ENCODE assay signal across 8 mouse cellular contexts in genomic region chr19:10949558-10949957, GRCm38 (mm10). TPM values are rescaled to one million over a fixed set of nuclear protein-coding genes. Genes with fewer than 3 reads are reported as not detected.
DNase-seq lines count a peak whose midpoint lies in the region; ATAC-seq and TF ChIP-seq lines count a peak whose summit lies in the region.

No protein-coding gene starts in this region.

- no peaks in the 10 kb centered on the region for H3K27me3 ChIP-seq in kidney, embryonic 14.5 days (ENCODE audit: control insufficient read depth, insufficient read depth, low read length)
- H3K27me3 ChIP-seq in hindbrain, embryonic 15.5 days: no peaks in the 10 kb centered on the region
- H3K27me3 ChIP-seq in midbrain, embryonic 14.5 days (ENCODE audit: control insufficient read depth, insufficient read depth, low read length): no peaks in the 10 kb centered on the region

- ATAC-seq in kidney, embryonic 14.5 days (ENCODE audit: low FRiP score, low TSS enrichment): no peak
- ATAC-seq in hindbrain, embryonic 15.5 days (ENCODE audit: low FRiP score, low read depth): no peak
- ATAC-seq in midbrain, embryonic 14.5 days (ENCODE audit: low FRiP score, low TSS enrichment): 0 out of 2 replicates have a peak, but pooled peaks have one; percentile 6

- H3K4me2 ChIP-seq in kidney, embryonic 14.5 days (replicated peaks; ENCODE audit: low read depth, low read length): peak overlapping the region; percentile 35
- H3K4me2 ChIP-seq in hindbrain, embryonic 15.5 days: peak overlapping the region; percentile 100
- H3K4me2 ChIP-seq in midbrain, embryonic 14.5 days (ENCODE audit: low read length): peak overlapping the region; percentile 100

- 37% methylated on average over 9 of the region's 9 CpGs for WGBS in kidney, embryonic 14.5 days
- whole genome bisulfite sequencing in hindbrain, embryonic 15.5 days: 38% methylated on average over 9 of the region's 9 CpGs
- WGBS in midbrain, embryonic 14.5 days: 32% methylated on average over 9 of the region's 9 CpGs

- H3K9ac ChIP-seq in kidney, embryonic 14.5 days (ENCODE audit: low read depth, low read length): peak overlapping the region; percentile 88
- H3K9ac ChIP-seq in hindbrain, embryonic 15.5 days: peak overlapping the region; percentile 39
- H3K9ac ChIP-seq in midbrain, embryonic 14.5 days (replicated peaks; ENCODE audit: low read length): no peak overlapping the region; the same call in 1 of the 2 replicates

- no peak for TF ChIP-seq POLR2A in bone marrow macrophage, adult 2 months (IDR thresholded peaks at IDR 0.05; ENCODE audit: borderline replicate concordance, low read depth, low read length)

- H3K4me1 ChIP-seq in kidney, embryonic 14.5 days (ENCODE audit: control insufficient read depth, insufficient read depth, low read length): peaks cover 25% of the 10 kb centered on the region
- peaks cover 47% of the 10 kb centered on the region for H3K4me1 ChIP-seq in bone marrow macrophage, adult 2 months (ENCODE audit: control insufficient read depth, insufficient read depth, low read length)
- H3K4me1 ChIP-seq in hindbrain, embryonic 15.5 days (replicated peaks): peaks cover 32% of the 10 kb centered on the region
- peaks cover 27% of the 10 kb centered on the region for H3K4me1 ChIP-seq in midbrain, embryonic 14.5 days (ENCODE audit: control insufficient read depth, insufficient read depth, low read length)

- peaks cover 9% of the 10 kb centered on the region; the same call in 1 of the 2 replicates for H3K36me3 ChIP-seq in kidney, embryonic 14.5 days (ENCODE audit: control insufficient read depth, insufficient read depth, low read length)
- peaks cover 6% of the 10 kb centered on the region for H3K36me3 ChIP-seq in hindbrain, embryonic 15.5 days
- H3K36me3 ChIP-seq in midbrain, embryonic 14.5 days (ENCODE audit: control insufficient read depth, insufficient read depth, low read length): peaks cover 13% of the 10 kb centered on the region

- H3K9me3 ChIP-seq in kidney, embryonic 14.5 days (ENCODE audit: control insufficient read depth, low read length): no peaks in the 10 kb centered on the region
- H3K9me3 ChIP-seq in hindbrain, embryonic 15.5 days: no peaks in the 10 kb centered on the region
- no peaks in the 10 kb centered on the region for H3K9me3 ChIP-seq in midbrain, embryonic 14.5 days (ENCODE audit: control insufficient read depth, low read length)

- TF ChIP-seq CTCF in bone marrow macrophage, adult 2 months (IDR thresholded peaks at IDR 0.05; ENCODE audit: low read depth, low read length): no peak

- H3K4me3 ChIP-seq in kidney, embryonic 14.5 days (ENCODE audit: low read length): peak overlapping the region; percentile 86
- H3K4me3 ChIP-seq in bone marrow macrophage, adult 2 months (ENCODE audit: insufficient read depth, low read length): peak overlapping the region; percentile 48
- peak overlapping the region; percentile 76 for H3K4me3 ChIP-seq in hindbrain, embryonic 15.5 days
- H3K4me3 ChIP-seq in midbrain, embryonic 14.5 days (replicated peaks; ENCODE audit: low read depth, low read length): peak overlapping the region; percentile 58

- H3K27ac ChIP-seq in kidney, embryonic 14.5 days (ENCODE audit: low read depth, low read length): 0 out of 2 replicates have a peak overlapping the region, but pooled peaks have one; percentile 12
- peak overlapping the region; percentile 68 for H3K27ac ChIP-seq in bone marrow macrophage, adult 2 months (ENCODE audit: insufficient read depth, low read depth, low read length)
- H3K27ac ChIP-seq in hindbrain, embryonic 15.5 days (replicated peaks): peak overlapping the region; percentile 73
- 0 out of 2 replicates have a peak overlapping the region, but pooled peaks have one; percentile 26 for H3K27ac ChIP-seq in midbrain, embryonic 14.5 days (replicated peaks; ENCODE audit: low read depth, low read length)

- no peak for DNase-seq in kidney, postnatal 10 days
- DNase-seq in midbrain, embryonic 14.5 days: no peak
- no peak for DNase-seq in cerebellum, adult 8-10 months
- DNase-seq in urinary bladder, postnatal 25 days (ENCODE audit: low spot score): no peak
- DNase-seq in right cerebral cortex, postnatal 4 days: no peak

RNA-seq across cellular contexts. Expression of gene Ccdc86, which starts 0.5 kb away (rescaled TPM):
- 26.0 and 32.7 TPM in 2 replicates for polyA plus RNA-seq in kidney, embryonic 14.5 days (2014; fragmentation: Nextera tagmentation; extraction: Ambion mirVana)
- polyA plus RNA-seq in bone marrow macrophage, adult 2 months (2012; ENCODE audit: insufficient read depth, insufficient read length, missing spikeins): 11.1 and 11.6 TPM in 2 replicates
- 14.6 and 14.9 TPM in 2 replicates for polyA plus RNA-seq in hindbrain, embryonic 15.5 days (2015; fragmentation: Nextera tagmentation; extraction: Ambion mirVana)
- 10.7 and 12.5 TPM in 2 replicates for polyA plus RNA-seq in midbrain, embryonic 14.5 days (2014; fragmentation: Nextera tagmentation; extraction: Ambion mirVana)

RNA-seq across cellular contexts. Expression of gene Ptgdr2, which starts 12.6 kb away (rescaled TPM):
- polyA plus RNA-seq in kidney, embryonic 14.5 days (2014; fragmentation: Nextera tagmentation; extraction: Ambion mirVana): not detected in 2 replicates
- not detected in 2 replicates for polyA plus RNA-seq in bone marrow macrophage, adult 2 months (2012; ENCODE audit: insufficient read depth, insufficient read length, missing spikeins)
- polyA plus RNA-seq in hindbrain, embryonic 15.5 days (2015; fragmentation: Nextera tagmentation; extraction: Ambion mirVana): 0.08 and 0.09 TPM in 2 replicates
- 0.16 and 0.18 TPM in 2 replicates for polyA plus RNA-seq in midbrain, embryonic 14.5 days (2014; fragmentation: Nextera tagmentation; extraction: Ambion mirVana)

RNA-seq across cellular contexts. Expression of gene Ms4a10, which starts 24.9 kb away (rescaled TPM):
- polyA plus RNA-seq in kidney, embryonic 14.5 days (2014; fragmentation: Nextera tagmentation; extraction: Ambion mirVana): not detected in 2 replicates
- polyA plus RNA-seq in bone marrow macrophage, adult 2 months (2012; ENCODE audit: insufficient read depth, insufficient read length, missing spikeins): not detected in 2 replicates
- not detected in 2 replicates for polyA plus RNA-seq in hindbrain, embryonic 15.5 days (2015; fragmentation: Nextera tagmentation; extraction: Ambion mirVana)
- not detected in 2 replicates for polyA plus RNA-seq in midbrain, embryonic 14.5 days (2014; fragmentation: Nextera tagmentation; extraction: Ambion mirVana)

RNA-seq across cellular contexts. Expression of gene Zp1, which starts 29.1 kb away (rescaled TPM):
- not detected in 2 replicates for polyA plus RNA-seq in kidney, embryonic 14.5 days (2014; fragmentation: Nextera tagmentation; extraction: Ambion mirVana)
- polyA plus RNA-seq in bone marrow macrophage, adult 2 months (2012; ENCODE audit: insufficient read depth, insufficient read length, missing spikeins): not detected in 2 replicates
- polyA plus RNA-seq in hindbrain, embryonic 15.5 days (2015; fragmentation: Nextera tagmentation; extraction: Ambion mirVana): 0.21 and 0.27 TPM in 2 replicates
- polyA plus RNA-seq in midbrain, embryonic 14.5 days (2014; fragmentation: Nextera tagmentation; extraction: Ambion mirVana): 0.33 and 0.38 TPM in 2 replicates

RNA-seq across cellular contexts. Expression of gene Ms4a15, which starts 43.5 kb away (rescaled TPM):
- not detected in 2 replicates for polyA plus RNA-seq in kidney, embryonic 14.5 days (2014; fragmentation: Nextera tagmentation; extraction: Ambion mirVana)
- polyA plus RNA-seq in bone marrow macrophage, adult 2 months (2012; ENCODE audit: insufficient read depth, insufficient read length, missing spikeins): not detected in 2 replicates
- polyA plus RNA-seq in hindbrain, embryonic 15.5 days (2015; fragmentation: Nextera tagmentation; extraction: Ambion mirVana): 0.17 TPM in 1 of 2 replicates, not detected in the other
- not detected in 2 replicates for polyA plus RNA-seq in midbrain, embryonic 14.5 days (2014; fragmentation: Nextera tagmentation; extraction: Ambion mirVana)

Comparison
In these comparisons a context has a peak if more than half of its experiments do, and no peak if none do; other contexts are left out.
1. H3K27ac ChIP-seq: peak in every context shown above with its lines; median percentile 73 in hindbrain, embryonic 15.5 days; 68 in bone marrow macrophage, adult 2 months; 26 in midbrain, embryonic 14.5 days; 12 in kidney, embryonic 14.5 days.
2. H3K4me2 ChIP-seq: peak in every context shown above with its lines; median percentile 100 in hindbrain, embryonic 15.5 days; 100 in midbrain, embryonic 14.5 days; 35 in kidney, embryonic 14.5 days.